Mouse (Mus musculus) midbrain, embryonic 11.5 days (tissue): ENCODE measurements around the gene Sema7a. TPM values are rescaled to one million over a fixed set of nuclear protein-coding genes. Genes with fewer than 3 reads are reported as not detected.

Source experiments
- ATAC-seq: fragments of 200-750 bp; cut with Nextera tagmentation; 2 replicates; pipeline ENCODE4 v1.8.0; 2017; ENCODE audit warnings: moderate TSS enrichment, moderate library complexity; ENCODE audit not compliant: low FRiP score
- DNase-seq: peaks from one replicate; pipeline ENCODE4 v3.0.0; 2015; ENCODE audit warnings: low spot score; ENCODE audit errors: missing footprints
- H3K27ac ChIP-seq: fragments of 300-500 bp; sonication (generic); 2 replicates; pipeline ENCODE4 v1.5.1; 2014; ENCODE audit warnings: low read depth, low read length
- H3K27me3 ChIP-seq: fragments of 300-500 bp; sonication (generic); 2 replicates; pipeline ENCODE4 v1.6.1; 2014; ENCODE audit warnings: mild to moderate bottlenecking, low read length, moderate library complexity, mixed read lengths; ENCODE audit not compliant: control insufficient read depth, insufficient read depth
- H3K36me3 ChIP-seq: fragments of 300-500 bp; sonication (generic); 2 replicates; pipeline ENCODE4 v1.6.1; 2014; ENCODE audit warnings: mild to moderate bottlenecking, low read length, moderate library complexity, mixed read lengths; ENCODE audit not compliant: control insufficient read depth, insufficient read depth
- H3K4me1 ChIP-seq: fragments of 300-500 bp; sonication (generic); 2 replicates; pipeline ENCODE4 v1.6.1; 2014; ENCODE audit warnings: low read length; ENCODE audit not compliant: control insufficient read depth, insufficient read depth
- H3K4me2 ChIP-seq: fragments of 300-500 bp; sonication (generic); 2 replicates; pipeline ENCODE4 v1.6.1; 2014; ENCODE audit warnings: mild to moderate bottlenecking, moderate library complexity
- H3K4me3 ChIP-seq: fragments of 300-500 bp; sonication (generic); 2 replicates; pipeline ENCODE4 v1.5.1; 2014; ENCODE audit warnings: low read depth, low read length
- H3K9ac ChIP-seq: fragments of 300-500 bp; sonication (generic); 2 replicates; pipeline ENCODE4 v1.6.1; 2014; ENCODE audit warnings: low read length
- H3K9me3 ChIP-seq: fragments of 300-500 bp; sonication (generic); 2 replicates; pipeline ENCODE4 v1.6.1; 2016; ENCODE audit warnings: low read length; ENCODE audit not compliant: control insufficient read depth
- WGBS: fragments of 180-500 bp; shearing (Covaris S2); extraction: QIAGEN DNeasy Blood & Tissue Kit; methylation state at CpG from one replicate; pipeline ENCODE4 v1.1.7; 2014; 5-methylcytosine and 5-hydroxymethylcytosine counted together
- polyA plus RNA-seq: library from polyadenylated mRNA; unstranded; fragments of >200 nt; fragmentation: Nextera tagmentation; extraction: Ambion mirVana; gene quantifications from 2 replicates; pipeline ENCODE4 v1.2.1, GENCODE M21; 2014

Sema7a gene
- polyA plus RNA-seq, 1 experiment from 2014 or later, result 0.78 TPM

GRCm38 (mm10) chr9:58008336-58009014 is 68.6 kb downstream of the Sema7a start:
- Histone ChIP-seq H3K4me3 (peak overlapping the region; percentile 10; the same call in 1 of the 2 replicates), H3K27ac (peak overlapping the region; percentile 91), H3K27me3 (no peaks in the 10 kb centered on the region), H3K9ac (peak overlapping the region; percentile 70), H3K36me3 (no peaks in the 10 kb centered on the region), H3K9me3 (no peaks in the 10 kb centered on the region), H3K4me1 (peaks cover 12% of the 10 kb centered on the region), H3K4me2 (peak overlapping the region; percentile 43)
- ATAC-seq (peak; percentile 79), DNase-seq (no peak)
- 56% methylated on average over 12 of the region's 12 CpGs for WGBS

- Histone ChIP-seq H3K4me2 (peak overlapping the region; percentile 43), H3K4me3 (peak overlapping the region; percentile 10; the same call in 1 of the 2 replicates), H3K27me3 (no peaks in the 10 kb centered on the region), H3K4me1 (peaks cover 12% of the 10 kb centered on the region), H3K9ac (peak overlapping the region; percentile 70), H3K27ac (peak overlapping the region; percentile 91), H3K36me3 (no peaks in the 10 kb centered on the region), H3K9me3 (no peaks in the 10 kb centered on the region)
- WGBS, result 4% methylated on average over 6 of the region's 6 CpGs
- ATAC-seq, result peak; percentile 96
- peak; percentile 97 for DNase-seq
Observed at GRCm38 (mm10) chr9:58009015-58009362, 69.1 kb downstream of the Sema7a start.

GRCm38 (mm10) chr9:58009588-58009987 is 69.7 kb downstream of the Sema7a start:
- ATAC-seq, result peak; percentile 34; the same call in 1 of the 2 replicates
- peak overlapping the region; percentile 83 for H3K27ac ChIP-seq
- H3K36me3 ChIP-seq, result no peaks in the 10 kb centered on the region
- H3K4me3 ChIP-seq, result no peak overlapping the region
- no peak for DNase-seq
- H3K27me3 ChIP-seq, result no peaks in the 10 kb centered on the region
- 57% methylated on average over 3 of the region's 3 CpGs for WGBS
- peak overlapping the region; percentile 43; the same call in 1 of the 2 replicates for H3K4me2 ChIP-seq
- H3K4me1 ChIP-seq, result peaks cover 12% of the 10 kb centered on the region
- H3K9me3 ChIP-seq, result no peaks in the 10 kb centered on the region
- H3K9ac ChIP-seq, result no peak overlapping the region

GRCm38 (mm10) chr9:58011027-58011426 is 71.1 kb downstream of the Sema7a start:
- H3K36me3 ChIP-seq, result no peaks in the 10 kb centered on the region
- no peak for ATAC-seq
- H3K4me1 ChIP-seq, result peaks cover 12% of the 10 kb centered on the region
- no peaks in the 10 kb centered on the region for H3K27me3 ChIP-seq
- H3K9me3 ChIP-seq, result no peaks in the 10 kb centered on the region
- H3K9ac ChIP-seq, result no peak overlapping the region
- no peak overlapping the region for H3K4me2 ChIP-seq
- no peak overlapping the region for H3K27ac ChIP-seq
- 44% methylated on average over 7 of the region's 7 CpGs for WGBS
- no peak for DNase-seq
- no peak overlapping the region for H3K4me3 ChIP-seq

GRCm38 (mm10) chr9:58011552-58011951 is 71.6 kb downstream of the Sema7a start:
- Histone ChIP-seq H3K4me2 (no peak overlapping the region), H3K27me3 (no peaks in the 10 kb centered on the region), H3K36me3 (no peaks in the 10 kb centered on the region), H3K9me3 (no peaks in the 10 kb centered on the region), H3K4me1 (peaks cover 12% of the 10 kb centered on the region), H3K9ac (no peak overlapping the region), H3K27ac (no peak overlapping the region), H3K4me3 (no peak overlapping the region)
- no peak for ATAC-seq
- 84% methylated on average over 8 of the region's 8 CpGs for WGBS
- DNase-seq, result no peak

Other genes with a start within 250 kb of the Sema7a start
- 27.7 and 30.0 TPM in 2 replicates for gene Edc3, start 231.6 kb upstream of the Sema7a start, polyA plus RNA-seq
- gene Clk3, start 174.3 kb upstream of the Sema7a start, polyA plus RNA-seq, result 84.2 and 91.6 TPM in 2 replicates
- 22.0 and 25.7 TPM in 2 replicates for gene Arid3b, start 103.3 kb upstream of the Sema7a start, polyA plus RNA-seq
- gene Ubl7, start 29.1 kb upstream of the Sema7a start, polyA plus RNA-seq, result 111 and 112 TPM in 2 replicates
- gene Cyp11a1, start 66.3 kb downstream of the Sema7a start, polyA plus RNA-seq, result 0.12 TPM in 1 of 2 replicates, not detected in the other
- gene Stra6, start 123.7 kb downstream of the Sema7a start, polyA plus RNA-seq, result 7.3 and 9.7 TPM in 2 replicates
- gene Ccdc33, start 178.7 kb downstream of the Sema7a start, polyA plus RNA-seq, result 0.41 and 0.90 TPM in 2 replicates